Mouse (Mus musculus) neural tube, embryonic 11.5 days (tissue): ENCODE measurements around the gene Isg20l2. TPM values are rescaled to one million over a fixed set of nuclear protein-coding genes. Genes with fewer than 3 reads are reported as not detected.
"Not testable (repeated sequence)": the region's sequence is repeated elsewhere in the genome, so short reads cannot be mapped to it uniquely, and the experiment has no call there.

Source experiments
- ATAC-seq: fragments of 200-750 bp; cut with Nextera tagmentation; 2 replicates; pipeline ENCODE4 v1.8.0; 2017; ENCODE audit warnings: moderate number of reproducible peaks, mild to moderate bottlenecking, moderate TSS enrichment, moderate library complexity; ENCODE audit not compliant: insufficient read depth, low FRiP score, low TSS enrichment
- DNase-seq: peaks from one replicate; pipeline ENCODE4 v3.0.0-alpha.2; 2015; ENCODE audit warnings: low spot score
- H3K27ac ChIP-seq: fragments of 300-500 bp; sonication (generic); 2 replicates; pipeline ENCODE4 v1.5.1; 2014; ENCODE audit warnings: low read depth, mild to moderate bottlenecking, low read length
- H3K27me3 ChIP-seq: fragments of 300-500 bp; sonication (generic); 2 replicates; pipeline ENCODE4 v1.6.1; 2014; ENCODE audit warnings: mild to moderate bottlenecking, low read length, mixed read lengths; ENCODE audit not compliant: control insufficient read depth, insufficient read depth
- H3K36me3 ChIP-seq: fragments of 300-500 bp; sonication (generic); 2 replicates; pipeline ENCODE4 v1.6.1; 2014; ENCODE audit warnings: mild to moderate bottlenecking, low read length, moderate library complexity, mixed read lengths; ENCODE audit not compliant: control insufficient read depth, insufficient read depth
- H3K4me1 ChIP-seq: fragments of 300-500 bp; sonication (generic); 2 replicates; pipeline ENCODE4 v1.6.1; 2014; ENCODE audit warnings: low read length, mixed read lengths; ENCODE audit not compliant: control insufficient read depth, insufficient read depth
- H3K4me2 ChIP-seq: fragments of 300-500 bp; sonication (generic); 2 replicates; pipeline ENCODE4 v1.6.1; 2014; ENCODE audit warnings: low read depth, mild to moderate bottlenecking, moderate library complexity
- H3K4me3 ChIP-seq: fragments of 300-500 bp; sonication (generic); 2 replicates; pipeline ENCODE4 v1.5.1; 2014; ENCODE audit warnings: low read depth, low read length
- H3K9ac ChIP-seq: fragments of 300-500 bp; sonication (generic); 2 replicates; pipeline ENCODE4 v1.6.1; 2014; ENCODE audit warnings: mild to moderate bottlenecking, low read length
- H3K9me3 ChIP-seq: fragments of 300-500 bp; sonication (generic); 2 replicates; pipeline ENCODE4 v1.6.1; 2016; ENCODE audit warnings: low read length; ENCODE audit not compliant: control insufficient read depth
- WGBS: fragments of 180-500 bp; shearing (Covaris S2); extraction: QIAGEN DNeasy Blood & Tissue Kit; methylation state at CpG from one replicate; pipeline ENCODE4 v1.1.7; 2014; 5-methylcytosine and 5-hydroxymethylcytosine counted together
- polyA plus RNA-seq: library from polyadenylated mRNA; unstranded; fragments of >200 nt; fragmentation: Nextera tagmentation; extraction: Ambion mirVana; gene quantifications from 2 replicates; pipeline ENCODE4 v1.2.1, GENCODE M21; 2014

The Isg20l2 gene
- polyA plus RNA-seq, 1 experiment from 2014 or later: 52.3 TPM

DNA sequence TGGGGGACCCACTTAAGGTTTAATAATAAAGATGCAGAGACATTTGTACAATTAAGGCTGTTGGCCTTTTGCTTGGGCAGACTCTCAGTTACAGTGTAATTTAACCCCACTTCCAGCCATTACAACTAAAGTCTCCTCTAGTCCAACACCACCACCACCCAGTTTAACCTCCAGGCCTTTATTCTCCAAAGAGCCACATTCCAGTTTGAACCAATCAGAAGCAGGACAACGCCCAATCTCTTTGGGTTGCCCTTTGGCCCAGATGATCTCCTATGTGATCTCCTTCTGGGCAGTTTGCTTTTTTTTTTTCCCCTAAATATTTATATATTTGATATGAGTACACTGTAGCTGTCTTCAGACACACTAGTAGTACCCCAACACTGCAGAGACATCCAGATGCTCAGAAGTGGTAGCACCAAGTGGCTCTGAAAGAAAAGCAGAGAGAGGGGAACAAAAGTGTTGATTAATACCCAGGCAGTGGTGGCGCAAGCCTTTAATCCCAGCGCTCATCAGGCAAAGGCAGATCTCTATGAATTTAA lies 36.7 kb upstream of the Isg20l2 start:
- no peak for ATAC-seq
- Histone ChIP-seq H3K4me1 (no peaks in the 10 kb centered on the region), H3K9ac (no peak overlapping the region), H3K36me3 (no peaks in the 10 kb centered on the region), H3K27ac (no peak overlapping the region), H3K9me3 (no peaks in the 10 kb centered on the region), H3K4me3 (no peak overlapping the region), H3K27me3 (no peaks in the 10 kb centered on the region), H3K4me2 (no peak overlapping the region)
- WGBS: 79% methylated on average over 3 of the region's 3 CpGs
- no peak for DNase-seq

DNA sequence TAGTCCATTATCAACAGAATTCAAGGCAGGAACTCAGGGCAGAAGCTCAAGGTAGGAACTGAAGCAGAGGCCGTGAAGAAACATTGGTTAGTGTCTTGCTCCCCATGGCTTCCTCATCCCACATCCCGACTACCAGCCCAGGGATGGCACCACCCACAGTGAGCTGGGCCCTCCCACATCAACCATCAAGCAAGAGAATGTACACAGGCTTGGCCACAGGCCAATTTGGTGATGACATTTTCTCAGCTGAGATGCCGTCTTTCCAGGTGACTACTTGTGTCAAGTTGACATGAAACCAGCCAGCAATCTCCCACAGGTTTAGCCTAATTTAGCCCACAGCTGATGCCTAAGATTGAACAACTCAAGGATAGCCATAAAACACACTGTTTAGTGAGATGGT lies 30.8 kb upstream of the Isg20l2 start:
- Histone ChIP-seq H3K4me1 (no peaks in the 10 kb centered on the region), H3K27me3 (no peaks in the 10 kb centered on the region), H3K4me3 (no peak overlapping the region), H3K4me2 (no peak overlapping the region), H3K27ac (no peak overlapping the region), H3K9ac (no peak overlapping the region), H3K36me3 (no peaks in the 10 kb centered on the region), H3K9me3 (no peaks in the 10 kb centered on the region)
- 70% methylated on average over 3 of the region's 3 CpGs for WGBS
- DNase-seq (no peak), ATAC-seq (no peak)

DNA sequence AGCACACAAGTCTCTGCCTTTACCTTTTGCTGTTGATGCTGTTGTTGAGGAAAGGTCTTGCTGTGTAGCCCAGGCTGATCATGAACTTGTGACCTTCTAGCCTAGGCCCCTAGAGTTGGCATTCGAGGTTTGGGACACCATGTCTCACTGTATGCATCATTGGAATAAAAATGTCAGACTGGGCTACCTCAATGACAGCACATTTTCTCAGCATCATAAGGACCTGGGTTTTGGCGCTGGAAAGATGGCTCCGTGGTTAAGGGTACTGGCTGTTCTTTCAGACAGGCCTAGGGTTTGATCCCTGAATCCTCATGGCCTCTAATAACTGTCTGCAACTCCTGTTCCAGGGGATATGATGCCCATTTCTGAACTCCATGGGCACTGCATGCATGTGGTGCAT lies 30.3 kb upstream of the Isg20l2 start:
- DNase-seq (no peak), ATAC-seq (no peak)
- no peak overlapping the region for H3K4me2 ChIP-seq
- H3K4me3 ChIP-seq: no peak overlapping the region
- H3K36me3 ChIP-seq: no peaks in the 10 kb centered on the region
- no peaks in the 10 kb centered on the region for H3K9me3 ChIP-seq
- H3K9ac ChIP-seq: no peak overlapping the region
- H3K4me1 ChIP-seq: no peaks in the 10 kb centered on the region
- no peaks in the 10 kb centered on the region for H3K27me3 ChIP-seq
- no peak overlapping the region for H3K27ac ChIP-seq
- WGBS: 81% methylated on average over 3 of the region's 3 CpGs

DNA sequence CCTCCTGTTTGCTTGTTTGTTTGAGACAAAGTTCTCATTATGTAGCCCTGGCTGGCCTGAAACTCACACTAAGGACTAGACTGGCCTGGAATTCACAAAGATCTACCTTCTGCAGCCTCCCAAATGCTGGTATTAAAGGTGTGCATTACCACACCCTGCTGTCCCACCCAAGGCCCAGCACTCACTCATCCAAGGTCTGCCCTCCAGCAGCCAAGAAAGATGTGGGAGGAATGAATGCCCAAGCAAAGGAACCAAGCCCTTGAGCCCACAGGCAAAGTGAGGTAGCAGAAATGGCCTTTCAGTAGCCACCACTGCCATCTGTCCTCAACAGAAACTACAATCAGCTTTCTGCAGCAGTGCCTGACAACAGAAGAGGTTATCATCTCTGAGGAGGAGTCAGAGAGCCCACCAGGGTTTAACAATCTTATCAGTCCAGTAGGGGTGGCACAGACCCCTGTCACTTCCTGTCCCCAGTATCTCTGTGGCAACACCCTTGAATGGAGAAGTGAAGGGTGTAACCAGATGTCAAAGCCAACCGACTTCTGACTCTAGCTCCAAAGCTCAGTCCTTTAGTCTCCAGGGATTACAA lies 29.0 kb upstream of the Isg20l2 start:
- H3K27ac ChIP-seq: no peak overlapping the region
- H3K4me2 ChIP-seq: no peak overlapping the region
- no peaks in the 10 kb centered on the region for H3K27me3 ChIP-seq
- no peaks in the 10 kb centered on the region for H3K36me3 ChIP-seq
- WGBS: 53% methylated on average over 1 of the region's 1 CpGs
- H3K4me1 ChIP-seq: no peaks in the 10 kb centered on the region
- no peaks in the 10 kb centered on the region for H3K9me3 ChIP-seq
- ATAC-seq: no peak
- no peak overlapping the region for H3K9ac ChIP-seq
- no peak for DNase-seq
- H3K4me3 ChIP-seq: no peak overlapping the region

DNA sequence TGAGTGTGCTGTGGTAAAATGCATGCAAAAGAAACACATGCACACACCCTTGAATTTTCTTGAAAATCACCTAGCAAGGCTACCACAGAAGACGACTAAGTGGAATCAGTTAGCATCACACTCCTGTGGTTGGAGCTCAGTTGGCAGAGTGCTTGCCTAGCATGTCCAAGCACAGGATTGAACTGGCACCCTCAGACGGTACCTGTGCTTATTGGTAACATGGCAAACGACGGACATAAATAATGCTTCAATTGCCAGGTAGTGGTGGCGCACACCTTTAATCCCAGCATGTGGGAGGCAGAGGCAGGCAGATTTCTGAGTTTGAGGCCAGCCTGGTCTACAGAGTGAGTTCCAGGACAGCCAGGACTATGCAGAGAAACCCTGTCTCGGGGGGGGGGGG lies 28.2 kb upstream of the Isg20l2 start:
- not testable (repeated sequence) for H3K9ac ChIP-seq, H3K4me3 ChIP-seq, H3K36me3 ChIP-seq, H3K4me1 ChIP-seq, H3K27ac ChIP-seq, DNase-seq, H3K4me2 ChIP-seq, H3K27me3 ChIP-seq, ATAC-seq, H3K9me3 ChIP-seq
- 71% methylated on average over 6 of the region's 6 CpGs for WGBS

DNA sequence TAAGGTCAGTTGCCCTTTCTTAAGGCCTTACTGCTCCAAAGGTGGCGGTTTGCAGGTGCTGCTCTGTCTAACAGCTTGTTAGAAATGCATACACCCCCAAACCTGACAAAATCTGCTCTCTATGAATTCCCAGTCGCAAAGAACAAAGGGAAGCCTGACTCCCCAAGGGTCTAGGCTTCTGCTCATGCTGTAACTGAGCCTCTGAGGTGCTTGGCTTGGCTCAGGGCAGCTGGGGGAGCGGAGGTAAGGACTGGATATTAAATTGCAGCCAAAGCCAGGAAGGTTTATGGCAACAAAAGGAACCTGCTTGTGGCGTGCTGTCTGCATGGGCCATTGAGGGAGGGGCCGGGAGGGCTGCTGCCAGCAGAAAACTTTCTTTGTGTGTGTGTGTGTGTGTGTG lies 26.3 kb upstream of the Isg20l2 start:
- Histone ChIP-seq H3K4me2 (no peak overlapping the region), H3K27me3 (no peaks in the 10 kb centered on the region), H3K4me1 (peaks cover 4% of the 10 kb centered on the region; the same call in 1 of the 2 replicates), H3K9me3 (no peaks in the 10 kb centered on the region), H3K36me3 (no peaks in the 10 kb centered on the region), H3K4me3 (no peak overlapping the region), H3K27ac (no peak overlapping the region), H3K9ac (no peak overlapping the region)
- no peak for DNase-seq
- no peak for ATAC-seq
- WGBS: 51% methylated on average over 5 of the region's 5 CpGs

DNA sequence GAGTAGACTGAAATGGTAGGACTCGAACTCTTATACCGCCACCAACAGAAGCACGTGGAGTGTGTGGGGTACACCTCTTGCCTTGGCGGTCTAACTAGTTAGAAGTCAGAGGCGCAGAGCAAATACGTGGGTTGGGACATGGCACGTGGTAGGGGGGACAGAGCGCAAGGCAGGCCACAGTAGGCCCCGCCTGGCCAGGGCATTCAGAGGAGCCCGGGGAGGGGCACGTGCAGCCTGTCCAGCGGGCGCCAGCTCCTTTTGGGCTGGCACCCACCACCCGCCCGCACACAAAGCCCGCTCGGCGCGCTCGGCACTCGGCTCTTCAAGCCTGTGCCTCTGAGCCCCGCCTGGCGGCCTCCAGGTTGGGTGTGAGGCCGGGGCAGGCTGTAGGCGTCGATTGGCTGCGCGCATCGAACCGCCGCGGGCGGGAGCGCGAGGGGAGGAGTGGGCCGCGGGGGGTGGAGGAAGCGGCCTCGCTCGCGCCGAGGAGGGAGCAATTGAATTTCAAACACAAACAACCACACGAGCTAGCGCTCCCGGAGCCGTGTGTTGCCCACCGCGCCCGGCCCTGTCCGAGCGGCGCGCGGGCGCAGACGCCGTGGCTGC lies 24.1 kb upstream of the Isg20l2 start, which contains the start of gene Hdgf:
TSS of gene Hdgf (plus strand) at position 442 of the 606 bp plus-strand sequence.
- H3K4me3 ChIP-seq: peak within 1 kb of the TSS; percentile 98
- no peaks in the 10 kb centered on the region for H3K36me3 ChIP-seq
- ATAC-seq (peak; percentile 95), DNase-seq (peak; percentile 98)
- no peaks in the 10 kb centered on the region for H3K9me3 ChIP-seq
- no peaks in the 10 kb centered on the region for H3K27me3 ChIP-seq
- peak within 1 kb of the TSS; percentile 89 for H3K4me2 ChIP-seq
- H3K27ac ChIP-seq: peak within 1 kb of the TSS; percentile 84
- peaks cover 18% of the 10 kb centered on the region for H3K4me1 ChIP-seq
- H3K9ac ChIP-seq: peak within 1 kb of the TSS; percentile 97
- WGBS: under 1% methylated on average over 52 of the region's 57 CpGs

DNA sequence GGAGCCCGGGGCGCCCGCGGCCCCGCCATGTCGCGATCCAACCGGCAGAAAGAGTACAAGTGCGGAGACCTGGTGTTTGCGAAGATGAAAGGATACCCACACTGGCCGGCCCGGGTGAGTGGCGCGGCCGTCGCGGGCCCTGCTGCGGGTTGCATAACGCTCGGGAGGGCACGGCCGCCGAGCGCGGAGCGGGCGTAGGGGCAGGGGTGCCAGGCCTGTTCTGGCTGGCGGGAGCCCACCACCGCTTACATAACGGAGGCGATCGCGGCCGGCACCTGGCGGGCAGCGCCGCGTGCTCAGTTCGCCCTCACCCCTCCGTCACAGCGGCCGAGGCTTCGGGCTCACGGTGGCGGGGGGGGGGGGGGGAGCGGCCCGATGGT lies 23.5 kb upstream of the Isg20l2 start:
- Histone ChIP-seq H3K4me3 (peak overlapping the region; percentile 98), H3K9ac (peak overlapping the region; percentile 97), H3K27me3 (no peaks in the 10 kb centered on the region), H3K9me3 (no peaks in the 10 kb centered on the region), H3K36me3 (no peaks in the 10 kb centered on the region), H3K4me2 (peak overlapping the region; percentile 89), H3K4me1 (peaks cover 20% of the 10 kb centered on the region), H3K27ac (peak overlapping the region; percentile 84)
- ATAC-seq (peak; percentile 39), DNase-seq (peak; percentile 52)
- 0% methylated on average over 24 of the region's 47 CpGs for WGBS
